Mouse (Mus musculus) olfactory bulb, adult 2 months (tissue): Measurements from ENCODE around the gene Ocel1.

Experiments
- CTCF ChIP-seq: fragments of 200-500 bp; IDR thresholded peaks from 2 replicates; pipeline ENCODE4 v1.5.1; 2012; ENCODE audit warnings: low read depth, mild to moderate bottlenecking, low read length, moderate library complexity; ENCODE audit not compliant: insufficient read depth
- POLR2A ChIP-seq: fragments of 200-500 bp; IDR thresholded peaks from 2 replicates; pipeline ENCODE4 v1.6.1; 2012; ENCODE audit warnings: mild to moderate bottlenecking, low read depth, low read length, moderate library complexity; ENCODE audit not compliant: insufficient read depth

GRCm38 (mm10) chr8:71351520-71351919 is 19.6 kb upstream of the Ocel1 start:
- TF ChIP-seq CTCF (no peak), POLR2A (no peak)
